21 mouse cellular contexts compared by ENCODE assay signal in genomic region chr7:143263557-143263956, GRCm38 (mm10).
DNase-seq lines count a peak whose midpoint lies in the region; ATAC-seq lines count a peak whose summit lies in the region.
"Had no signal": no experiment of that assay in that cellular context is flagged by ENCODE, and none has a peak within 500 bp of the region (broad histone marks: within the 10 kb centered on the region; RNA-seq: fewer than 3 reads in every experiment).

No protein-coding gene starts in this region.

- no peaks in the 10 kb centered on the region for H3K9me3 ChIP-seq in intestine, embryonic 14.5 days (ENCODE audit: control insufficient read depth, low read length)
- H3K9me3 ChIP-seq in intestine, embryonic 15.5 days = no peaks in the 10 kb centered on the region
- H3K9me3 ChIP-seq in midbrain, embryonic 10.5 days (replicated peaks) = peaks cover 14% of the 10 kb centered on the region; the same call in 1 of the 2 replicates
- H3K9me3 ChIP-seq in midbrain, embryonic 15.5 days = no peaks in the 10 kb centered on the region
- H3K9me3 ChIP-seq in embryonic facial prominence, embryonic 15.5 days (replicated peaks) = no peaks in the 10 kb centered on the region
- H3K9me3 ChIP-seq: forebrain, embryonic 12.5 days; heart, embryonic 12.5 days; lung, embryonic 15.5 days had no signal

- H3K4me1 ChIP-seq in intestine, embryonic 14.5 days (replicated peaks; ENCODE audit: control insufficient read depth, insufficient read depth, low read length) = peaks cover 20% of the 10 kb centered on the region
- 0 out of 2 replicates have a peak, but pooled peaks cover 9% of the 10 kb centered on the region for H3K4me1 ChIP-seq in intestine, embryonic 15.5 days (replicated peaks)
- 0 out of 2 replicates have a peak, but pooled peaks cover 2% of the 10 kb centered on the region for H3K4me1 ChIP-seq in midbrain, embryonic 10.5 days
- no peaks in the 10 kb centered on the region; the same call in 1 of the 2 replicates for H3K4me1 ChIP-seq in midbrain, embryonic 15.5 days
- peaks cover 67% of the 10 kb centered on the region for H3K4me1 ChIP-seq in embryonic facial prominence, embryonic 15.5 days
- H3K4me1 ChIP-seq: forebrain, embryonic 12.5 days; lung, embryonic 15.5 days had no signal

- H3K27me3 ChIP-seq in intestine, embryonic 14.5 days (replicated peaks; ENCODE audit: control insufficient read depth, insufficient read depth, low read length) = no peaks in the 10 kb centered on the region
- no peaks in the 10 kb centered on the region for H3K27me3 ChIP-seq in intestine, embryonic 15.5 days (replicated peaks)
- H3K27me3 ChIP-seq in midbrain, embryonic 10.5 days (ENCODE audit: low read depth, poor library complexity, severe bottlenecking) = no peaks in the 10 kb centered on the region
- no peaks in the 10 kb centered on the region for H3K27me3 ChIP-seq in midbrain, embryonic 15.5 days (replicated peaks)
- no peaks in the 10 kb centered on the region for H3K27me3 ChIP-seq in embryonic facial prominence, embryonic 15.5 days
- H3K27me3 ChIP-seq: forebrain, embryonic 12.5 days; heart, embryonic 12.5 days; lung, embryonic 15.5 days had no signal

- 37% methylated on average over 3 of the region's 3 CpGs for WGBS in intestine, embryonic 14.5 days
- 41% methylated on average over 3 of the region's 3 CpGs for WGBS in intestine, embryonic 15.5 days
- whole genome bisulfite sequencing in midbrain, embryonic 10.5 days = 86% methylated on average over 3 of the region's 3 CpGs
- WGBS in midbrain, embryonic 15.5 days = 83% methylated on average over 3 of the region's 3 CpGs
- 39% methylated on average over 3 of the region's 3 CpGs for WGBS in embryonic facial prominence, embryonic 15.5 days

- ATAC-seq in intestine, embryonic 14.5 days (replicated peaks; ENCODE audit: low FRiP score, low TSS enrichment, low read depth) = no peak
- no peak; the same call in 1 of the 2 replicates for ATAC-seq in intestine, embryonic 15.5 days
- no peak for ATAC-seq in midbrain, embryonic 15.5 days (replicated peaks)
- 0 out of 2 replicates have a peak, but pooled peaks have one; percentile 25 for ATAC-seq in embryonic facial prominence, embryonic 15.5 days (ENCODE audit: insufficient number of reproducible peaks, low FRiP score, low TSS enrichment, low read depth)
- ATAC-seq: hindbrain, postnatal 0 days had no signal

- peak; percentile 47 for DNase-seq in intestine, embryonic 14.5 days (ENCODE audit: low spot score)
- DNase-seq in midbrain, embryonic 10.5 days (ENCODE audit: low spot score) = peak; percentile 10
- peak; percentile 13 for DNase-seq in neural tube, embryonic 10.5 days (ENCODE audit: extremely low spot score, low spot score)
- no peak for DNase-seq in layer of hippocampus, adult 9-11 months
- DNase-seq in frontal cortex, postnatal 36 days (ENCODE audit: low spot score in 2 of 2) = no peak
- DNase-seq: adrenal gland, adult 2 months; cerebellum, adult 11-12 months; cerebellum, postnatal 10 days; gastrocnemius, postnatal 36 days; heart, postnatal 10 days; kidney, adult 8-10 months; lung, postnatal 36 days had no signal

- no peaks in the 10 kb centered on the region for H3K36me3 ChIP-seq in intestine, embryonic 14.5 days (ENCODE audit: control insufficient read depth, insufficient read depth, low read length)
- H3K36me3 ChIP-seq in intestine, embryonic 15.5 days = no peaks in the 10 kb centered on the region
- H3K36me3 ChIP-seq in midbrain, embryonic 10.5 days = peaks cover 92% of the 10 kb centered on the region
- H3K36me3 ChIP-seq in midbrain, embryonic 15.5 days (replicated peaks) = no peaks in the 10 kb centered on the region
- no peaks in the 10 kb centered on the region for H3K36me3 ChIP-seq in embryonic facial prominence, embryonic 15.5 days
- H3K36me3 ChIP-seq: forebrain, embryonic 12.5 days; heart, embryonic 12.5 days had no signal

- H3K9ac ChIP-seq in intestine, embryonic 14.5 days (ENCODE audit: low read length) = no peak overlapping the region
- no peak overlapping the region for H3K9ac ChIP-seq in intestine, embryonic 15.5 days
- H3K9ac ChIP-seq in midbrain, embryonic 15.5 days = no peak overlapping the region
- H3K9ac ChIP-seq in embryonic facial prominence, embryonic 15.5 days = no peak overlapping the region
- H3K9ac ChIP-seq: forebrain, embryonic 12.5 days; heart, embryonic 12.5 days; liver, embryonic 14.5 days; lung, embryonic 15.5 days had no signal

- H3K27ac ChIP-seq in intestine, embryonic 14.5 days (ENCODE audit: low read depth) = no peak overlapping the region
- no peak overlapping the region for H3K27ac ChIP-seq in intestine, embryonic 15.5 days
- no peak overlapping the region for H3K27ac ChIP-seq in midbrain, embryonic 10.5 days (replicated peaks)
- no peak overlapping the region for H3K27ac ChIP-seq in midbrain, embryonic 15.5 days
- H3K27ac ChIP-seq in embryonic facial prominence, embryonic 15.5 days (replicated peaks) = peak overlapping the region; percentile 68
- H3K27ac ChIP-seq: forebrain, embryonic 12.5 days; hindbrain, postnatal 0 days; liver, embryonic 14.5 days; lung, embryonic 15.5 days had no signal

- no peak overlapping the region for H3K4me3 ChIP-seq in intestine, embryonic 14.5 days (ENCODE audit: low read depth, low read length)
- no peak overlapping the region for H3K4me3 ChIP-seq in intestine, embryonic 15.5 days (replicated peaks)
- no peak overlapping the region for H3K4me3 ChIP-seq in midbrain, embryonic 10.5 days
- H3K4me3 ChIP-seq in midbrain, embryonic 15.5 days = no peak overlapping the region
- H3K4me3 ChIP-seq in embryonic facial prominence, embryonic 15.5 days (replicated peaks) = no peak overlapping the region
- H3K4me3 ChIP-seq: erythroblast, embryonic 14.5 days; forebrain, embryonic 12.5 days; heart, embryonic 12.5 days; lung, embryonic 15.5 days had no signal

- no peak overlapping the region for H3K4me2 ChIP-seq in intestine, embryonic 14.5 days (ENCODE audit: low read length)
- H3K4me2 ChIP-seq in intestine, embryonic 15.5 days (replicated peaks) = no peak overlapping the region
- H3K4me2 ChIP-seq in midbrain, embryonic 15.5 days = no peak overlapping the region
- H3K4me2 ChIP-seq in embryonic facial prominence, embryonic 15.5 days (replicated peaks) = no peak overlapping the region
- H3K4me2 ChIP-seq: forebrain, embryonic 12.5 days; heart, embryonic 12.5 days; lung, embryonic 15.5 days had no signal

Comparison
In these comparisons a context has a peak if more than half of its experiments do, and no peak if none do; other contexts are left out.
1. DNase-seq: peak in intestine, embryonic 14.5 days (single experiment), midbrain, embryonic 10.5 days (single experiment) and neural tube, embryonic 10.5 days (single experiment); none in layer of hippocampus, adult 9-11 months (single experiment) and frontal cortex, postnatal 36 days (0 of 2).